Mouse (Mus musculus): ENCODE results near the gene Dio1.

Dio1 gene

GRCm38 (mm10) chr4:107302221-107302620 lies 4.7 kb downstream of the Dio1 start:
- in situ Hi-C loops (cut with MboI; ENCODE audit: low sequenced_read_pairs) = no loop called here

- in situ Hi-C loops (cut with MboI; ENCODE audit: low sequenced_read_pairs) = no loop called here
Measured at GRCm38 (mm10) chr4:107300902-107301555, 5.9 kb downstream of the Dio1 start.

GRCm38 (mm10) chr4:107300371-107300770 lies 6.6 kb downstream of the Dio1 start:
- in situ Hi-C loops (cut with MboI; ENCODE audit: low sequenced_read_pairs) = no loop called here

GRCm38 (mm10) chr4:107299779-107300340 lies 7.1 kb downstream of the Dio1 start:
- in situ Hi-C loops (cut with MboI; ENCODE audit: low sequenced_read_pairs) = no loop called here

- in situ Hi-C loops (cut with MboI; ENCODE audit: low sequenced_read_pairs) = no loop called here
Measured at GRCm38 (mm10) chr4:107298071-107298606, 8.8 kb downstream of the Dio1 start.

- in situ Hi-C loops (cut with MboI; ENCODE audit: low sequenced_read_pairs) = no loop called here
Measured at GRCm38 (mm10) chr4:107292273-107292662, 14.7 kb downstream of the Dio1 start.

- in situ Hi-C loops (cut with MboI; ENCODE audit: low sequenced_read_pairs) = no loop called here
Measured at GRCm38 (mm10) chr4:107291611-107292272, 15.2 kb downstream of the Dio1 start.

- in situ Hi-C loops (cut with MboI; ENCODE audit: low sequenced_read_pairs) = no loop called here
Measured at GRCm38 (mm10) chr4:107287517-107287916, 19.5 kb downstream of the Dio1 start.

- in situ Hi-C loops (cut with MboI; ENCODE audit: low sequenced_read_pairs) = no loop called here
Measured at GRCm38 (mm10) chr4:107286386-107286785, 20.6 kb downstream of the Dio1 start.

GRCm38 (mm10) chr4:107285446-107286200 lies 21.3 kb downstream of the Dio1 start:
- in situ Hi-C loops (cut with MboI; ENCODE audit: low sequenced_read_pairs) = no loop called here

- in situ Hi-C loops (cut with MboI; ENCODE audit: low sequenced_read_pairs) = no loop called here
Measured at GRCm38 (mm10) chr4:107280843-107281475, 26.0 kb downstream of the Dio1 start.

GRCm38 (mm10) chr4:107278188-107278707 lies 28.7 kb downstream of the Dio1 start:
- in situ Hi-C loops (cut with MboI; ENCODE audit: low sequenced_read_pairs) = no loop called here

- in situ Hi-C loops (cut with MboI; ENCODE audit: low sequenced_read_pairs) = no loop called here
Measured at GRCm38 (mm10) chr4:107274511-107274910, 32.5 kb downstream of the Dio1 start.

- in situ Hi-C loops (cut with MboI; ENCODE audit: low sequenced_read_pairs) = no loop called here
Measured at GRCm38 (mm10) chr4:107273683-107274082, 33.3 kb downstream of the Dio1 start.

- in situ Hi-C loops (cut with MboI; ENCODE audit: low sequenced_read_pairs) = no loop called here
Measured at GRCm38 (mm10) chr4:107260001-107260400, 47.0 kb downstream of the Dio1 start.

GRCm38 (mm10) chr4:107254414-107254813 lies 52.6 kb downstream of the Dio1 start:
- in situ Hi-C loops (cut with MboI; ENCODE audit: low sequenced_read_pairs) = no loop called here

GRCm38 (mm10) chr4:107253125-107254091 lies 53.6 kb downstream of the Dio1 start, which contains the start of the genes Lrrc42 and Hspb11:
Gene Lrrc42, minus strand, starts transcription at chr4:107253532.
Gene Hspb11, plus strand, starts transcription at chr4:107253593.
- in situ Hi-C loops (cut with MboI; ENCODE audit: low sequenced_read_pairs) = no loop called here

- in situ Hi-C loops (cut with MboI; ENCODE audit: low sequenced_read_pairs) = no loop called here
Measured at GRCm38 (mm10) chr4:107252522-107252921, 54.4 kb downstream of the Dio1 start.

GRCm38 (mm10) chr4:107250494-107250893 lies 56.5 kb downstream of the Dio1 start:
- in situ Hi-C loops (cut with MboI; ENCODE audit: low sequenced_read_pairs) = no loop called here
